10 mouse cellular contexts compared by ENCODE assay signal in the genomic region with DNA sequence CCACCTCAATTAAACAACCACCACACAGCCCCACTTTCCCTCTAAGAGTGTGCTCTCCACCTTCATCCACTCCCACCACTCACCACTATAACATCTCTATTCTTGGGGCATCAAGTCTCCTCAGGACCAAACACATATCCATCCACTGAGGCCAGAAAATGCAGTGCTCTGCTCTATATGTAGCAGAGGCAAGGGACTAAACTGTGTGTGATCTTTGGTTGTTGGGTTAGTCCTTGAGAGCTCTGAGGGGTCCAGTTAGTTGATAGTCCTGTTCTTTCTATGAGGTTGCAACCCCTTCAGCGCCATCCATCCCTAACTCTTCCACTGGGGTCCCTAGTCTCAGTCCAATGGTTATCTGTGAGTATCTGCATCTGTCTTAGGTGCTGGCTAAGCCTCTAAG. TPM values are rescaled to one million over a fixed set of nuclear protein-coding genes. Genes with fewer than 3 reads are reported as not detected.
DNase-seq lines count a peak whose midpoint lies in the region; ATAC-seq and TF ChIP-seq lines count a peak whose summit lies in the region.
"Had no signal": no experiment of that assay in that cellular context is flagged by ENCODE, and none has a peak within 500 bp of the region (broad histone marks: within the 10 kb centered on the region; RNA-seq: fewer than 3 reads in every experiment).

No protein-coding gene starts in this region.

- no peaks in the 10 kb centered on the region for H3K36me3 ChIP-seq in hindbrain, embryonic 10.5 days
- H3K36me3 ChIP-seq in liver, postnatal 0 days (replicated peaks; ENCODE audit: insufficient read depth, low read length) = no peaks in the 10 kb centered on the region
- H3K36me3 ChIP-seq in splenic B cell, adult 2 months (ENCODE audit: control insufficient read depth, insufficient read depth, low read length, poor library complexity, severe bottlenecking) = no peaks in the 10 kb centered on the region

- 70% methylated on average over 1 of the region's 1 CpGs for WGBS in hindbrain, embryonic 10.5 days
- WGBS in liver, postnatal 0 days (ENCODE audit: insufficient replicate concordance) = 52% methylated on average over 1 of the region's 1 CpGs

- no peak for TF ChIP-seq CTCF in liver, postnatal 0 days (IDR thresholded peaks at IDR 0.05; ENCODE audit: low read depth)

- no peaks in the 10 kb centered on the region for H3K4me1 ChIP-seq in hindbrain, embryonic 10.5 days (replicated peaks)
- H3K4me1 ChIP-seq in liver, postnatal 0 days (ENCODE audit: insufficient read depth) = no peaks in the 10 kb centered on the region

- no peak overlapping the region for H3K9ac ChIP-seq in liver, postnatal 0 days (replicated peaks)

- H3K9me3 ChIP-seq in hindbrain, embryonic 10.5 days = 0 out of 2 replicates have a peak, but pooled peaks cover 3% of the 10 kb centered on the region
- peaks cover 9% of the 10 kb centered on the region for H3K9me3 ChIP-seq in liver, postnatal 0 days (ENCODE audit: low read length)

- TF ChIP-seq EP300 in liver, postnatal 0 days (IDR thresholded peaks at IDR 0.05; ENCODE audit: low read depth) = no peak

- H3K4me2 ChIP-seq in liver, postnatal 0 days (ENCODE audit: low read depth, low read length) = no peak overlapping the region

- H3K4me3 ChIP-seq in hindbrain, embryonic 10.5 days = no peak overlapping the region
- no peak overlapping the region for H3K4me3 ChIP-seq in liver, postnatal 0 days (ENCODE audit: low read depth, low read length)

- DNase-seq in cerebellum, adult 11-12 months = no peak
- peak; percentile 14 to 65 for DNase-seq in spleen, postnatal 4 days (ENCODE audit: low spot score in 2 of 2)
- DNase-seq in spleen, adult 12 weeks (ENCODE audit: low spot score) = no peak
- DNase-seq in hindbrain, embryonic 10.5 days (ENCODE audit: low spot score) = peak; percentile 7
- peak; percentile 23 for DNase-seq in liver, postnatal 0 days
- peak; percentile 20 for DNase-seq in splenic B cell, adult 2 months (ENCODE audit: low read depth, low spot score)
- no peak for DNase-seq in right cerebral cortex, postnatal 25 days

- no peaks in the 10 kb centered on the region for H3K27me3 ChIP-seq in hindbrain, embryonic 10.5 days (ENCODE audit: insufficient read depth, poor library complexity, severe bottlenecking)
- no peaks in the 10 kb centered on the region for H3K27me3 ChIP-seq in liver, postnatal 0 days (ENCODE audit: insufficient read depth, low read length)
- H3K27me3 ChIP-seq in splenic B cell, adult 2 months (ENCODE audit: control insufficient read depth, insufficient read depth, low read length, poor library complexity, severe bottlenecking) = no peaks in the 10 kb centered on the region

- H3K27ac ChIP-seq in hindbrain, embryonic 10.5 days = no peak overlapping the region
- no peak overlapping the region for H3K27ac ChIP-seq in liver, postnatal 0 days (ENCODE audit: low read depth)

- peak; percentile 57 for ATAC-seq in cerebellum, adult (ENCODE audit: insufficient number of reproducible peaks, low FRiP score, low TSS enrichment)
- peak; percentile 62 for ATAC-seq in liver, postnatal 0 days

RNA-seq across cellular contexts. Expression of a gene that starts 0.7 kb away (rescaled TPM):
- not detected in 2 replicates for polyA plus RNA-seq in hindbrain, embryonic 10.5 days (2016; fragmentation: Nextera tagmentation; extraction: Ambion mirVana)
- not detected in 2 replicates for polyA plus RNA-seq in liver, postnatal 0 days (2015; fragmentation: Nextera tagmentation; extraction: Ambion mirVana)
- polyA plus RNA-seq: frontal cortex, adult 2 months; spleen, adult 2 months had no signal

Comparison
In these comparisons a context has a peak if more than half of its experiments do, and no peak if none do; other contexts are left out.
1. DNase-seq: peak in spleen, postnatal 4 days (2 of 2), hindbrain, embryonic 10.5 days (single experiment), liver, postnatal 0 days (single experiment) and splenic B cell, adult 2 months (single experiment); none in cerebellum, adult 11-12 months (single experiment), spleen, adult 12 weeks (single experiment) and right cerebral cortex, postnatal 25 days (single experiment).